Mouse (Mus musculus): Measurements from ENCODE around the gene Sufu. TPM values are rescaled to one million over a fixed set of nuclear protein-coding genes. Genes with fewer than 3 reads are reported as not detected.

The Sufu gene
- polyA plus RNA-seq, 1 experiment from 2014 or later: 30.3 TPM

DNA sequence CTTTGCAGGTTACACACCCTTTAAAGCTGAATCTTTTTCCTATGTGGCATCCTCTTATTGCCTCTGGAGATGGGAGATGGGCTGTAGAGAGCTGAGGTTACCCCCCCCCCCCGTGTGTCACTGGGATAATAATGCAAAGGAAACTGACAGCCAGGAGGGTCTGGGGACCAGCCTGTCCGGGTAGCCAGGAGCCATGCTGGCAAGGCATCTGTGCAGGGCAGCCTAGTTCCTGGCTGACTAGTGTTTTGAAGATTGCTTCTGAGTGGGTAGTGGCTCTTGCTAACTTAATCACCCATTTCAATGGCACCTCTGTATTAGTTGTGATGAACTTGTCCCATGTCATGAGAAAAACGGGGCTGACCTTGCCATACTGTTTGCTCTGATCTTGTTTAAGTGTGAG is 1.7 kb downstream of the Sufu start:
- no peaks in the 10 kb centered on the region for H3K27me3 ChIP-seq (replicated peaks; ENCODE audit: control insufficient read depth, insufficient read depth, low read length)
- peaks cover 30% of the 10 kb centered on the region for H3K4me1 ChIP-seq (replicated peaks; ENCODE audit: control insufficient read depth, insufficient read depth, low read length)
- H3K4me3 ChIP-seq (ENCODE audit: low read depth, low read length): peak overlapping the region; percentile 89; the same call in 1 of the 2 replicates
- ATAC-seq (replicated peaks; ENCODE audit: low FRiP score, low TSS enrichment, low read depth) (no peak), DNase-seq (ENCODE audit: low spot score) (no peak)
- no peak overlapping the region for H3K27ac ChIP-seq (ENCODE audit: low read depth)
- peak overlapping the region; percentile 81 for H3K9ac ChIP-seq (ENCODE audit: low read length)
- peak overlapping the region; percentile 63 for H3K4me2 ChIP-seq (ENCODE audit: low read length)
- H3K36me3 ChIP-seq (ENCODE audit: control insufficient read depth, insufficient read depth, low read length): peaks cover 19% of the 10 kb centered on the region
- no peaks in the 10 kb centered on the region for H3K9me3 ChIP-seq (ENCODE audit: control insufficient read depth, low read length)
- 48% methylated on average over 3 of the region's 3 CpGs for WGBS

DNA sequence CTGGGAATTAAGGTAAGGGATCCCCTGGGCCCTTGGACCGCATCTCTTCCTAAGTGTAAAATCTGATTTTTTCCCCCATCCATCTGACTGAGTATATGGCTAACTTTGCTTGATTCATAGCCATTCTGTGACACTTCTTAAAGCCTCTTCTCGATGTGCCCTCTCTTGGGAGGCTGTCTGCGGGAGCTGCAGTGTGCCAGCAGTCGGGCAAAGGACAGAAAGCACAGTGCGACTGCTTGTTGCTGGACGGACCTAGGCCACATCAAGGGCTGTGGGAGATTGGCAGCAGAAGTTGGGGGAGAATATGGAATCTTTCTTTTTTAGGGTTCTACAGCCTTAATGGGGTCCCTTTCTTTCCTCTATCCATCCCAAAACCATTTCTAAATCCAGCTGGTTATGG is 2.7 kb downstream of the Sufu start:
- DNase-seq (ENCODE audit: low spot score): no peak
- ATAC-seq (replicated peaks; ENCODE audit: low FRiP score, low TSS enrichment, low read depth): no peak
- H3K27me3 ChIP-seq (replicated peaks; ENCODE audit: control insufficient read depth, insufficient read depth, low read length): no peaks in the 10 kb centered on the region
- H3K9ac ChIP-seq (ENCODE audit: low read length): no peak overlapping the region
- no peak overlapping the region for H3K4me3 ChIP-seq (ENCODE audit: low read depth, low read length)
- peaks cover 29% of the 10 kb centered on the region for H3K36me3 ChIP-seq (ENCODE audit: control insufficient read depth, insufficient read depth, low read length)
- peaks cover 22% of the 10 kb centered on the region for H3K4me1 ChIP-seq (replicated peaks; ENCODE audit: control insufficient read depth, insufficient read depth, low read length)
- H3K9me3 ChIP-seq (ENCODE audit: control insufficient read depth, low read length): no peaks in the 10 kb centered on the region
- 87% methylated on average over 6 of the region's 6 CpGs for WGBS
- H3K27ac ChIP-seq (ENCODE audit: low read depth): no peak overlapping the region
- H3K4me2 ChIP-seq (ENCODE audit: low read length): no peak overlapping the region

DNA sequence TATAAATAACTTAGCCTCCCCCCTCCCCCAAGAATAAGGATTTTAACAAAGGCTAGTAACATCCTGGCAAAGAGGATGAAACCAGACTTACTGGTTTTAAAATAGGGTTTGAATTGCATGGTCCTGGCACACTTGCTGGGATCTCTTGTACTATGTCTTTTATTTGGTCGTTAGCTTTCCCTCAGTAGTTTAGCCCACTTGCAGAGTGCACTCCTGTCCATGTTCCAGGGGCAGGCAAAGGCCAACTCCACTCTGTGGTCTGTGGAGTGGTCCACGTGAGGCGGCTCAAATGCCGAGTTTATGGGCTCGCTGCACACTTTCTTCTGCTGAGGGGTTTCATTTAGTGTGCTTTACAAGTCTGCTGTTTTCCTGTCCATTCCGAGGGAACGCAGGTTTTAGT is 3.2 kb downstream of the Sufu start:
- H3K9ac ChIP-seq (ENCODE audit: low read length): no peak overlapping the region
- WGBS: 78% methylated on average over 7 of the region's 7 CpGs
- no peak overlapping the region for H3K4me2 ChIP-seq (ENCODE audit: low read length)

DNA sequence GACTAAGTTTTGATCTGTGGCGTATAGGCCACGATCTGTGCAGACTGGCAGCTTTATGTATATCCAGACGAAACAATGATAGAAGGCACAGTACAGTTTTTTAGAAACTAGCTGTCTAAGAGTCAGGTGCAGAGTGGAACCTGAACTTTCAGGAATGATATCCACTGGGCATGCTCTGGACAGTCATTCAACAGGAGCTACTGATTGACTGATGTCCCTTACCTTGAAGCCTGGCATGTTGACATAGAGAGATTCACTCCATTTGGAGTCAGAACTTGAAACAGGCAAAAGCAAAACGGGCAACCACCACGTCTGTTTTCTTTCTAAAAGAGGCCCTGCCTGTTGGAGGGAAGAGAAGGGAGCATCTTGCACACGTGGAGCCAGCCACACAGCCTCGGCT is 3.9 kb downstream of the Sufu start:
- Histone ChIP-seq H3K36me3 (ENCODE audit: control insufficient read depth, insufficient read depth, low read length) (peaks cover 41% of the 10 kb centered on the region), H3K27ac (ENCODE audit: low read depth) (no peak overlapping the region), H3K4me2 (ENCODE audit: low read length) (no peak overlapping the region), H3K4me3 (ENCODE audit: low read depth, low read length) (no peak overlapping the region), H3K9ac (ENCODE audit: low read length) (no peak overlapping the region), H3K9me3 (ENCODE audit: control insufficient read depth, low read length) (no peaks in the 10 kb centered on the region), H3K4me1 (replicated peaks; ENCODE audit: control insufficient read depth, insufficient read depth, low read length) (peaks cover 19% of the 10 kb centered on the region), H3K27me3 (replicated peaks; ENCODE audit: control insufficient read depth, insufficient read depth, low read length) (no peaks in the 10 kb centered on the region)
- DNase-seq (ENCODE audit: low spot score) (no peak), ATAC-seq (replicated peaks; ENCODE audit: low FRiP score, low TSS enrichment, low read depth) (no peak)
- 73% methylated on average over 7 of the region's 7 CpGs for WGBS

More for the DNA sequence above, 3.2 kb downstream of the Sufu start:
- H3K27me3 ChIP-seq (replicated peaks; ENCODE audit: control insufficient read depth, insufficient read depth, low read length): no peaks in the 10 kb centered on the region
- no peak overlapping the region for H3K4me3 ChIP-seq (ENCODE audit: low read depth, low read length)
- peaks cover 34% of the 10 kb centered on the region for H3K36me3 ChIP-seq (ENCODE audit: control insufficient read depth, insufficient read depth, low read length)
- ATAC-seq (replicated peaks; ENCODE audit: low FRiP score, low TSS enrichment, low read depth) (no peak), DNase-seq (ENCODE audit: low spot score) (no peak)
- H3K27ac ChIP-seq (ENCODE audit: low read depth): no peak overlapping the region
- H3K9me3 ChIP-seq (ENCODE audit: control insufficient read depth, low read length): no peaks in the 10 kb centered on the region
- H3K4me1 ChIP-seq (replicated peaks; ENCODE audit: control insufficient read depth, insufficient read depth, low read length): peaks cover 19% of the 10 kb centered on the region

DNA sequence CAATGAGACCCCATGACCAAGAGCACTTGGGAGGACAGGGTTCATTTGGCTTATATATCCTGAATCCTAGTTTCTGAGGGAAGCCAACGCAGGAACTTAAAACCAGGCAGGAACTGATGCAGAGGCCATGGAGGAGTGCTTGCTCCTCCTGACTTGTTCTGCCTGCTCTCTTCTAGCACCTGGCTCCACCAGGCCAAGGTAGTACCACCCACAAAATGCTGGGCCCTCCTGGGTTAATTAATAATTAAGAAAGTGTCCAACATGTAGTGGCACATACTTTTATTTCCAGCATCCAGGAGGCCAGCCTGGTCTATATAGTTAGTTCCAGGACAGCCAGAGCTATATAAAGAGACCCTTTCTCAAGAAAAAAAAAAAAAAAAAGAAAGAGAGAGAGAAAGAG is 7.3 kb downstream of the Sufu start:
- no peak overlapping the region for H3K27ac ChIP-seq (ENCODE audit: low read depth)
- peaks cover 49% of the 10 kb centered on the region for H3K36me3 ChIP-seq (ENCODE audit: control insufficient read depth, insufficient read depth, low read length)
- 89% methylated on average over 1 of the region's 1 CpGs for WGBS
- no peak overlapping the region for H3K4me2 ChIP-seq (ENCODE audit: low read length)
- no peak overlapping the region for H3K9ac ChIP-seq (ENCODE audit: low read length)
- no peaks in the 10 kb centered on the region for H3K9me3 ChIP-seq (ENCODE audit: control insufficient read depth, low read length)
- peaks cover 12% of the 10 kb centered on the region for H3K4me1 ChIP-seq (replicated peaks; ENCODE audit: control insufficient read depth, insufficient read depth, low read length)
- DNase-seq (ENCODE audit: low spot score) (no peak), ATAC-seq (replicated peaks; ENCODE audit: low FRiP score, low TSS enrichment, low read depth) (no peak)
- no peak overlapping the region for H3K4me3 ChIP-seq (ENCODE audit: low read depth, low read length)
- H3K27me3 ChIP-seq (replicated peaks; ENCODE audit: control insufficient read depth, insufficient read depth, low read length): no peaks in the 10 kb centered on the region

DNA sequence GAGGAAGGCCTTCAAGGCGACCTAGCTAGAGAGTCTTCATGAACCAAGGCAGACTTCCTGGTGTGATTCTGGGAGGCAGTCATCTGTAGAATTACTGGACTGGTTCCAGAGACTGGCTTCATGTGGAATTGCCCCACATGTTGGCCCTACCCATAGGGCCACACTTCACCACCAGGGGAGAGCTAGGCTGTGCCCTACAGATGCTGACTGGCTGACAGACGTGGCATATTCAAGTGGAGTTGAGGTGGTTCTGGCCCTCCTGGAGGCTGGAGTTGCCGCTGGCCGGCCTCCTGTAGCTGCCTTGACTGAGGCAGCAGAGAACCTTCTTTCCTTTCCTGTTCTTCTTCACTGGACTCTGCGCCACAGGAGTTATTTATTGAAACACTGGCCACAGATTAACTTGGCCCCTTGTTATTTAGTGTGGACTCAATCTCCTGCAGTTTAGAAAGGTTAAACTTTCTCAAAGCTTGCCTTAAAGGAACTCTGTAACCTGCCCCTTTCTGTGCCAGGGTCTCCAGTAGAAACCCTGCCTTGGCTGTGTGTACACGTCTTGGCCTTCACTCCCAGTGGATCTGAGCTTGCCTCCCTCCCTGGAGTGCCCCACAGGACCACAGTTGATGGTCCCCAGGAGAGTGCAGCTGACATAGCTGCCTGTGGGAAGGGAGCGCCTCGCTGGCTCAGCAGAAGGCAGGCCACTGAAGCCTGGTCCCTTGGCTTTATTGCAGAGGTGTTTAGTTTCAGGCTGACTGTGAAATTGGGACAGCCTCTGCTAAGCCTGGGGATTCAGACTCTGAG is 10.1 kb downstream of the Sufu start:
- no peaks in the 10 kb centered on the region for H3K9me3 ChIP-seq (ENCODE audit: control insufficient read depth, low read length)
- WGBS: 68% methylated on average over 8 of the region's 8 CpGs
- no peak overlapping the region for H3K9ac ChIP-seq (ENCODE audit: low read length)
- peaks cover 51% of the 10 kb centered on the region for H3K36me3 ChIP-seq (ENCODE audit: control insufficient read depth, insufficient read depth, low read length)
- H3K27me3 ChIP-seq (replicated peaks; ENCODE audit: control insufficient read depth, insufficient read depth, low read length): no peaks in the 10 kb centered on the region
- DNase-seq (ENCODE audit: low spot score): no peak
- ATAC-seq (replicated peaks; ENCODE audit: low FRiP score, low TSS enrichment, low read depth): no peak
- H3K4me1 ChIP-seq (replicated peaks; ENCODE audit: control insufficient read depth, insufficient read depth, low read length): peaks cover 14% of the 10 kb centered on the region
- no peak overlapping the region for H3K4me3 ChIP-seq (ENCODE audit: low read depth, low read length)
- H3K4me2 ChIP-seq (ENCODE audit: low read length): no peak overlapping the region
- no peak overlapping the region for H3K27ac ChIP-seq (ENCODE audit: low read depth)

DNA sequence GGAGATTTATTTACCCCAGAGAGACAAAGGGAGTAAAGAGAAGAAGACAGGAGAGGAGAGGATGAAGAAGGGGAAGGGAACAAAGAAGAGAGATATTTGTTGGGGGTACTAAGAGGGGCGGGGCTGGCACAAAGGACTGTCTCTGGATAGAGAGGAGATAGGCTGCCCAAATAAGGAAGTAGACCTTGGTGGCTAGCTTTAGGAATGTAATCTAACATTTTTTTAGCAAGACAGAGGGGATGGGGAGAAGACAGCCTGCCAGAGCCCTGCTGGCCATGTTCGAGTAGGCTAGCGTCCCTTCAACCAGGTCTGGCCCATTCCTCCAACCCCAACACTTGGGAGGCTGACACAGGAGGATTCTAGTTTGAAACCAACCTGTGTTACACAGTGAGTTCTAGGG is 12.8 kb downstream of the Sufu start:
- peak overlapping the region; percentile 52; the same call in 1 of the 2 replicates for H3K27ac ChIP-seq (ENCODE audit: low read depth)
- H3K4me3 ChIP-seq (ENCODE audit: low read depth, low read length): no peak overlapping the region
- peaks cover 14% of the 10 kb centered on the region for H3K4me1 ChIP-seq (replicated peaks; ENCODE audit: control insufficient read depth, insufficient read depth, low read length)
- DNase-seq (ENCODE audit: low spot score): no peak
- no peak overlapping the region for H3K4me2 ChIP-seq (ENCODE audit: low read length)
- ATAC-seq (replicated peaks; ENCODE audit: low FRiP score, low TSS enrichment, low read depth): no peak
- 54% methylated on average over 3 of the region's 3 CpGs for WGBS
- no peaks in the 10 kb centered on the region for H3K27me3 ChIP-seq (replicated peaks; ENCODE audit: control insufficient read depth, insufficient read depth, low read length)
- H3K36me3 ChIP-seq (ENCODE audit: control insufficient read depth, insufficient read depth, low read length): peaks cover 27% of the 10 kb centered on the region
- H3K9ac ChIP-seq (ENCODE audit: low read length): no peak overlapping the region
- H3K9me3 ChIP-seq (ENCODE audit: control insufficient read depth, low read length): no peaks in the 10 kb centered on the region

DNA sequence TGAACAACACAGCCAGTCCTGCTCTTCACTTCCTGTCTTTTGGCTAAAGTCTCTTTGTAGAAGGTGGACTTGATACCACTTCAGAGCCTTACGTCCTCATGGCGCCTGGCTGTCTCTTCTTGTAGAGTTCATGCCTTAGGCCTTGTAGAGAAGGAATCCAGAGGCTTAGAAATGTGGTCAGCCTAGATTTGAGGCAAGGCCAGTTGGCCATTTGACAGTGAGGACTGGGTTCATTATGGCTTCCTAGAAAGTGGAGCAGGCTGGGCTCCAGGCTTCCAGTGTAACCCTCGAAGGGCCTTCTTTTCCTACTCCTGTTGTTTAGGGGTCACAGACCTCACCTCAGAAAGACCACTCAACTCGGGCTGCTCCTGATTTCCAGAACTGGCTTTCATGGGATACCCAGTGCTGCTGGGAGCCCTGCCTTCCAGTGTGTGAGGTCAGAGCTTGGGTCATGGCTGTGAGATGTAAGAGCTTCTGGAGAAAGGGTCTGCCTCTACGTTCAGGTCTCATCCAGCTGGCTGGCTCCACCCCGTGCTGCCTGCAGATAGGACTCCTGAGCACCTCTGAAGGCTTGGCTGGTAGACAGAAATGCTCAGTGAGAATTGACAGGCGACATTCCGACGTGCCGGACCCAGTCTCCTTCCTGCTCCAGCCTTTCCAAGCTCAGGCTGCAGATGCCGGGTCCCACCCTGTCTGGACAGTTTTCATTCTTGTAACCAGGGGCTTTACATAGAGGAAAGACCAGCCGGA is 15.5 kb downstream of the Sufu start:
- 80% methylated on average over 12 of the region's 12 CpGs for WGBS
- Histone ChIP-seq H3K9ac (ENCODE audit: low read length) (no peak overlapping the region), H3K4me2 (ENCODE audit: low read length) (no peak overlapping the region), H3K4me3 (ENCODE audit: low read depth, low read length) (no peak overlapping the region), H3K27ac (ENCODE audit: low read depth) (no peak overlapping the region), H3K9me3 (ENCODE audit: control insufficient read depth, low read length) (no peaks in the 10 kb centered on the region), H3K36me3 (ENCODE audit: control insufficient read depth, insufficient read depth, low read length) (peaks cover 14% of the 10 kb centered on the region; the same call in 1 of the 2 replicates), H3K27me3 (replicated peaks; ENCODE audit: control insufficient read depth, insufficient read depth, low read length) (no peaks in the 10 kb centered on the region), H3K4me1 (replicated peaks; ENCODE audit: control insufficient read depth, insufficient read depth, low read length) (peaks cover 8% of the 10 kb centered on the region)
- ATAC-seq (replicated peaks; ENCODE audit: low FRiP score, low TSS enrichment, low read depth) (no peak), DNase-seq (ENCODE audit: low spot score) (no peak)
